Mouse (Mus musculus) hindbrain, embryonic 11.5 days (tissue): Measurements from ENCODE around the gene Zfp398. TPM values are rescaled to one million over a fixed set of nuclear protein-coding genes. Genes with fewer than 3 reads are reported as not detected.

Source experiments
- ATAC-seq: fragments of 200-750 bp; cut with Nextera tagmentation; 2 replicates; pipeline ENCODE4 v1.8.0; 2017; ENCODE audit warnings: mild to moderate bottlenecking, moderate TSS enrichment, moderate library complexity; ENCODE audit not compliant: low FRiP score
- DNase-seq: peaks from one replicate; pipeline ENCODE4 v3.0.0-alpha.2; 2015; ENCODE audit warnings: low spot score
- H3K27ac ChIP-seq: fragments of 300-500 bp; sonication (generic); 2 replicates; pipeline ENCODE4 v1.5.1; 2014; ENCODE audit warnings: mild to moderate bottlenecking, low read depth, low read length
- H3K27me3 ChIP-seq: fragments of 300-500 bp; sonication (generic); 2 replicates; pipeline ENCODE4 v1.6.1; 2014; ENCODE audit warnings: mild to moderate bottlenecking, low read length, moderate library complexity, mixed read lengths; ENCODE audit not compliant: control insufficient read depth, insufficient read depth
- H3K36me3 ChIP-seq: fragments of 300-500 bp; sonication (generic); 2 replicates; pipeline ENCODE4 v1.6.1; 2014; ENCODE audit warnings: mild to moderate bottlenecking, low read length, moderate library complexity, mixed read lengths; ENCODE audit not compliant: control insufficient read depth, insufficient read depth
- H3K4me1 ChIP-seq: fragments of 300-500 bp; sonication (generic); replicated peaks from 2 replicates; pipeline ENCODE4 v1.6.1; 2014; ENCODE audit warnings: low read length, mixed read lengths; ENCODE audit not compliant: control insufficient read depth, insufficient read depth
- H3K4me2 ChIP-seq: fragments of 300-500 bp; sonication (generic); replicated peaks from 2 replicates; pipeline ENCODE4 v1.6.1; 2014; ENCODE audit warnings: mild to moderate bottlenecking, low read depth, low read length
- H3K4me3 ChIP-seq: fragments of 300-500 bp; sonication (generic); 2 replicates; pipeline ENCODE4 v1.5.1; 2014; ENCODE audit warnings: low read depth, low read length
- H3K9ac ChIP-seq: fragments of 300-500 bp; sonication (generic); 2 replicates; pipeline ENCODE4 v1.6.1; 2014; ENCODE audit warnings: low read depth, low read length
- H3K9me3 ChIP-seq: fragments of 300-500 bp; sonication (generic); 2 replicates; pipeline ENCODE4 v1.6.1; 2016; ENCODE audit warnings: low read length; ENCODE audit not compliant: control insufficient read depth
- WGBS: fragments of 180-500 bp; shearing (Covaris S2); extraction: QIAGEN DNeasy Blood & Tissue Kit; methylation state at CpG from one replicate; pipeline ENCODE4 v1.1.7; 2014; 5-methylcytosine and 5-hydroxymethylcytosine counted together
- polyA plus RNA-seq: library from polyadenylated mRNA; unstranded; fragments of >200 nt; fragmentation: Nextera tagmentation; extraction: Ambion mirVana; gene quantifications from 2 replicates; pipeline ENCODE4 v1.2.1, GENCODE M21; 2014

Gene Zfp398
- polyA plus RNA-seq, 1 experiment from 2014 or later = 13.8 TPM

- H3K4me1 ChIP-seq = no peaks in the 10 kb centered on the region
- H3K27me3 ChIP-seq = no peaks in the 10 kb centered on the region
- H3K36me3 ChIP-seq = peaks cover 8% of the 10 kb centered on the region
- H3K4me2 ChIP-seq = no peak overlapping the region
- DNase-seq (no peak), ATAC-seq (no peak)
- no peaks in the 10 kb centered on the region for H3K9me3 ChIP-seq
- H3K9ac ChIP-seq = no peak overlapping the region
- no peak overlapping the region for H3K4me3 ChIP-seq
- H3K27ac ChIP-seq = no peak overlapping the region
- 95% methylated on average over 8 of the region's 8 CpGs for WGBS
Measured at GRCm38 (mm10) chr6:47818721-47819120, 16.7 kb upstream of the Zfp398 start.

GRCm38 (mm10) chr6:47819626-47820325 lies 15.7 kb upstream of the Zfp398 start:
- Histone ChIP-seq H3K9ac (no peak overlapping the region), H3K4me1 (no peaks in the 10 kb centered on the region), H3K4me2 (no peak overlapping the region), H3K9me3 (no peaks in the 10 kb centered on the region), H3K27me3 (no peaks in the 10 kb centered on the region), H3K36me3 (peaks cover 10% of the 10 kb centered on the region), H3K4me3 (no peak overlapping the region), H3K27ac (no peak overlapping the region)
- no peak for DNase-seq
- ATAC-seq = no peak
- 96% methylated on average over 23 of the region's 23 CpGs for WGBS

GRCm38 (mm10) chr6:47821236-47821635 lies 14.2 kb upstream of the Zfp398 start:
- Histone ChIP-seq H3K27me3 (no peaks in the 10 kb centered on the region), H3K4me2 (no peak overlapping the region), H3K9ac (no peak overlapping the region), H3K4me1 (no peaks in the 10 kb centered on the region), H3K4me3 (no peak overlapping the region), H3K36me3 (peaks cover 10% of the 10 kb centered on the region), H3K9me3 (no peaks in the 10 kb centered on the region), H3K27ac (no peak overlapping the region)
- DNase-seq (no peak), ATAC-seq (no peak)
- WGBS = 96% methylated on average over 5 of the region's 5 CpGs

GRCm38 (mm10) chr6:47821776-47822175 lies 13.7 kb upstream of the Zfp398 start:
- Histone ChIP-seq H3K36me3 (peaks cover 10% of the 10 kb centered on the region), H3K27me3 (no peaks in the 10 kb centered on the region), H3K9ac (no peak overlapping the region), H3K4me2 (no peak overlapping the region), H3K4me1 (no peaks in the 10 kb centered on the region), H3K4me3 (no peak overlapping the region), H3K9me3 (no peaks in the 10 kb centered on the region), H3K27ac (no peak overlapping the region)
- WGBS = 86% methylated on average over 6 of the region's 6 CpGs
- ATAC-seq = no peak
- DNase-seq = no peak

- WGBS = 67% methylated on average over 2 of the region's 2 CpGs
- Histone ChIP-seq H3K36me3 (peaks cover 10% of the 10 kb centered on the region), H3K4me2 (no peak overlapping the region), H3K4me1 (no peaks in the 10 kb centered on the region), H3K9ac (no peak overlapping the region), H3K4me3 (no peak overlapping the region), H3K27ac (no peak overlapping the region), H3K9me3 (no peaks in the 10 kb centered on the region), H3K27me3 (no peaks in the 10 kb centered on the region)
- no peak for DNase-seq
- no peak for ATAC-seq
Measured at GRCm38 (mm10) chr6:47824241-47824640, 11.2 kb upstream of the Zfp398 start.

GRCm38 (mm10) chr6:47827462-47827861 lies 8.0 kb upstream of the Zfp398 start:
- WGBS = 93% methylated on average over 4 of the region's 4 CpGs
- H3K9ac ChIP-seq = no peak overlapping the region
- H3K27ac ChIP-seq = no peak overlapping the region
- no peaks in the 10 kb centered on the region for H3K9me3 ChIP-seq
- H3K4me2 ChIP-seq = no peak overlapping the region
- peaks cover 2% of the 10 kb centered on the region; the same call in 1 of the 2 replicates for H3K36me3 ChIP-seq
- H3K27me3 ChIP-seq = no peaks in the 10 kb centered on the region
- DNase-seq (no peak), ATAC-seq (no peak)
- no peak overlapping the region for H3K4me3 ChIP-seq
- no peaks in the 10 kb centered on the region for H3K4me1 ChIP-seq

GRCm38 (mm10) chr6:47828950-47829349 lies 6.5 kb upstream of the Zfp398 start:
- Histone ChIP-seq H3K4me3 (no peak overlapping the region), H3K27ac (no peak overlapping the region), H3K9me3 (no peaks in the 10 kb centered on the region), H3K27me3 (no peaks in the 10 kb centered on the region), H3K36me3 (peaks cover 2% of the 10 kb centered on the region; the same call in 1 of the 2 replicates), H3K9ac (no peak overlapping the region), H3K4me1 (no peaks in the 10 kb centered on the region), H3K4me2 (peak overlapping the region; percentile 49; the same call in 1 of the 2 replicates)
- ATAC-seq (no peak), DNase-seq (peak; percentile 6)
- 39% methylated on average over 1 of the region's 1 CpGs for WGBS

GRCm38 (mm10) chr6:47830104-47831078 lies 5.1 kb upstream of the Zfp398 start, which contains the start of gene Zfp786:
Gene Zfp786 (minus strand): TSS chr6:47830867.
- Histone ChIP-seq H3K27ac (peak within 1 kb of the TSS; percentile 92), H3K4me3 (peak within 1 kb of the TSS; percentile 83), H3K36me3 (no peaks in the 10 kb centered on the region), H3K4me1 (no peaks in the 10 kb centered on the region), H3K27me3 (no peaks in the 10 kb centered on the region), H3K9ac (peak within 1 kb of the TSS; percentile 91), H3K9me3 (no peaks in the 10 kb centered on the region), H3K4me2 (peak within 1 kb of the TSS; percentile 49)
- ATAC-seq (peak; percentile 93), DNase-seq (peak; percentile 96)
- WGBS = 2% methylated on average over 64 of the region's 64 CpGs
